Mouse (Mus musculus): ENCODE results near the gene Chd1. TPM values are rescaled to one million over a fixed set of nuclear protein-coding genes. Genes with fewer than 3 reads are reported as not detected.

Gene Chd1
- 10 to 100 TPM; 21.4 to 25.9 TPM for total RNA-seq (2021)
- long read RNA-seq, full-length matches to known transcripts, result 9 of 15 reads
- long read RNA-seq, partial matches to known transcripts, result 4 of 15 reads
- long read RNA-seq, other reads (novel, unspliced or antisense), result 2 of 15 reads

DNA sequence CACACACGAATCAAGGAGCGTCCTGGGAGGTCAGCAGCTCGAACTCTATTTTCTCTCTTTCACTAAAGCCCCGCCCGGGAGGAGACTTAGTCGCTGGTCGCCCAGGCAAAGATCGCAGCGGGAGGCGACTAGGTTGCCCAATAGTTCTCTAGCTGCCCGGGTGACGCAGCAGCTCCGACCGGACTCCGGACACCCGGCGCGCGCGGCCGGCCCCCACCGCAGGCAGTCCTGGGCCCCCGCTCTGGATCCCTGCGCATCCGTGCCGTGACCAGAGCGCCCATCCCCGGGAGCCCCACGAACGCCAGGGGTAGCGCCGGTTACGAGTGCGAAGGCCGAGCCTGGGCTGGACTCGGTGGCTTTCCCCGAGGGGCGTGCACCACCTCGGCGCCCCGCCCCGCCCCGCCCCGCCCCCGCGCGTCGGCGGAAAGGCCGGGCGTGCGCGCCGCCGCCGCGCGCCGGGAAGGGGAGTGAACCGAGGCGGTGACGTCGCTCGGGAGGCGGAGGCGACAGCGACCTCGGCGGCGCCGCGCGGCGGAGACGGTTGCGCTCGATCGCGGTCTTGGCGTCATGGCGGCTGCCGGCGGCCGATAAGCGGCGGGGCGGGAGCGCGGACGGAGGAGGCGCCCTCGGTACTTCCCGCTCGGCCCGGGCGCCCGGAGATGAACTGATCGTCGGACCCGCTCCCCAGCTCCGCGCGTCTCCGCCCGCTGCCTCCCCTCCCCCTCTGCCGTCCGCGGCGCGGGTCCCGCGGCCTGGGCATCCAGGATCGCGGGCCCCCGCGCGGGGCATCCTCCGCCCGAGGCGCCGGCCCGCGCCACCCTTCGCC lies at the start of gene Chd1:
Chd1 (plus strand) TSS at position 493 of the 826 bp plus-strand sequence.
- peak; percentile 73 to 87 for DNase-seq (ENCODE audit: low spot score in 2 of 2)

DNA sequence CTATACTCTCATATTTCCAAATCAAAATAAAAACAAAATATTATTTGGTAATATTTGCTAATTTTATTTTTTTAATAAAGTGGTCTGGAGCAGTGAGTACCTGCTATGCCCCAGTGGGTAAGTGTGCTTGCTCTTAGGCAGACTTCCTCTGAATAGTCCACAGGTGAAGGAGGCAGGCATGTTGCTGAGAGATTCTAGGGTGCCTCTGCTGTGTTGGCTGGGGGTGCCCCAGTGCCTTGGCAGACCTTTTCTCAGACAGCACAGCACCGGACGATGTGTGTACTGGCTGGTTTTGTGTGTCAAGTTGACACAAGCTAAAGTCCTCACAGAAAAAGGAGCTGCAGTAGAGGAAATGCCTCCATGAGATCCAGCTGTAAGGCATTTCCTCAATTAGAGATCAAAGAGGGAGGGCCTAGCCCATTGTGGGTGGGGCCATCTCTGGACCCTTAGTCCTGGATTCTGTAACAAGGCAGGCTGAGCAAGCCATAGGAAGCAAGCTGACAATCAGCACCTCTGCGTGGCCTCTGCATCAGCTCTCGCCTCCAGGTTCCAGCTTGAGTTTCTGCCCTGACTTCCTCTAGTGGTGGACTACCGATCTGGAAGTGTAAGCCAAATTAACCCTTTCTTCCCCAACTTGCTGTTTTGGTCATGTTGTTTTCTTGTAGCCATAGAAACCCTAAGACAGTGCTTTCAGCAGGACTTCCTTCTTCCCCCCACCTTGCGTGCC lies 47.7 kb upstream of the Chd1 start:
- DNase-seq (ENCODE audit: low spot score in 2 of 2), result no peak

DNA sequence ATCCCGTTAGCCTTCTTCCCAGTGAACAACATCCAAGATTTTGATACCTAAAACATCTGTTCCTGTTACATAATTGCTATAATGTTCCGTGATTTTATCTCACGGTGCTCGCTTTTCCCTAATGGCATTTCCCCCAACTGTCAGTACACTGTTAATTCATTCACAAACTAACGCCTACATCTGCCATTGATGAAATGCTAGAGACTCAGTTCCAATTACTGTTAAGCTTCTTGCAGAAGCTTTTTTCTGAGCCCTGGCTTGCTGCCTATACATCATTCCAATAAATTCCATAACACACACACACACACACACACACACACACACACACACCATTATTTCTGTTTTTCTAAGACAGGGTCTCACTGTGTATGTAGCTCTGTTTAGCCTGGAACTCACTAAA lies 31.9 kb upstream of the Chd1 start:
- DNase-seq (ENCODE audit: low spot score in 2 of 2), result peak in 1 of 2 experiments; percentile 12

DNA sequence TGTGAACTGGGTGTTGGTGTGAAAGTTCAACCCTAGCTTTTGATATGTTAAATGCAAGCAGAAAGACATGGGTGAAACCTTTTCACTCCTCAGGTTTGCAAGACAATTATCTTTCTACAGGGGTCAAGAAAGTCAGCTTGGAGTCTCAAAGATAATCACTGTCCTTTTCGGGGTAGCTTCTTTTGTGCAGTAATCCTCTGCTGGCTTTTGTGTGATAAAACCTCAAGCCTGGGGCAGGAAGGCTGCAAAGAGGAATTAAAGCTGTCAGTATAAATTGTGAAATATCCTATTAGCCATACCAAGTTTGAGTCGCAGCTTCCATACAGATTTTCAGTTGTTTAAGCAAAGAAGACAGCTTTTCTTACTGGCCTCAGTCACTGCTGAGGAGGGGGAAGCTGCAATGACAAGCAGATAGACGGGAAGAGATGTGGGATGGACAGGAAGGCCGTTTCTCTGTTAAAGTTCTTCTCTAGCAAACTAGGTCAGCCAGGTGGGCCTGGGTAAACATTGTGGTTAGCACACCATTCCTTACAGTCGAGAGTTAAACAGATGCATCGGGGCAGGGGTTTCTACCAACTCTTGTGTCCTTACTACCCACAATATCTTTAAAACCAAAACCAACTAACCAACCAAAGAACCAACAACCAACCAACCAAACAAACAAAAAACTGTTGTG lies 26.7 kb upstream of the Chd1 start:
- no peak for DNase-seq (ENCODE audit: low spot score in 2 of 2)

DNA sequence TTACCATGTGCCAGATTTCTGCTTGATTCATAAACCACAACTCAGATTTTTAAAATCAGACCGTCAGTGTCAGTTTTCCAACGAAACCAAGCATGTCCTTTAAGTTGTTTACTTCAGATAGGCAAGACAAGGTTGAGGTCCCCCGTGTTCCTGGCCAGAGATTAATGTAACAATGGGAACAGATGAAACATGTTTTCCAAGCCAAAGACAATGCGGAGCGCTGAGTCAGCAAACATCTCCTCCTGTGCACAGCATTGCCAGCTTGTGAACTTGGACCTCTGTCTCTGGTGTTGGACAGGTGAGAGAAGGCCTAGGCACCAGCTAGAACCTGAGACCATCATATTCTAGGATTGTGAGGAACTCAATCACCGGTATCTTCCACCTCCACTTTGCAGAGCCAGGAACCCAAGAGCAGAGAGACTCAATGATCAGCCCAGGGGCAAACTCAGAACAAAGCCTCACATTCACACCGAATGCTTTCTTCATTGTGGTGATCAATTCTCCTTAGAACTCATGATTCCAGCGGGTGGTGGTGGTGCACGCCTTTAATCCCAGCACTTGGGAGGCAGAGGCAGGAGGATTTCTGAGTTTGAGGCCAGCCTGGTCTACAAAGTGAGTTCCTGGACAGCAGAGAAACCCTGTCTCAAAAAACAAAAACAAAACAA lies 24.7 kb upstream of the Chd1 start:
- DNase-seq (ENCODE audit: low spot score in 2 of 2), result no peak

DNA sequence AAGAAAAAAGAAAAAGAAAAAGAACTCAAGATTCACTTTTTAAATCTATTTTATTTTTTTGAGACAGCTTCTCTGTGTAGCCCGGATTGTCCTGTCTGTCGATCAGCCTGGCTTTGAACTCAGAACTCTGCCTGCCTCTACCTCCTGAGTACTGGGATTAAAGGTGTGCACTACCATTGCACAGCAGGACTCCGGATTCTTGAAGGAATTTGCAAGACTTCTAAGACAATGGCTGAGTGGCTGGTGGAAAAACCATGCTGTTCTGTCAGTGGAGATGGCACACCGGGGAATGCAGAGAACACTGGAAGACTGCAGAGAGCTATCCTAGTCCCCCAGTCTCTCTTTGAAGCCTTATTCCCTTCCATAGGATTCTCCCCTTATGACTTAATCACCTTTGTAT lies 24.1 kb upstream of the Chd1 start:
- no peak for DNase-seq (ENCODE audit: low spot score in 2 of 2)

DNA sequence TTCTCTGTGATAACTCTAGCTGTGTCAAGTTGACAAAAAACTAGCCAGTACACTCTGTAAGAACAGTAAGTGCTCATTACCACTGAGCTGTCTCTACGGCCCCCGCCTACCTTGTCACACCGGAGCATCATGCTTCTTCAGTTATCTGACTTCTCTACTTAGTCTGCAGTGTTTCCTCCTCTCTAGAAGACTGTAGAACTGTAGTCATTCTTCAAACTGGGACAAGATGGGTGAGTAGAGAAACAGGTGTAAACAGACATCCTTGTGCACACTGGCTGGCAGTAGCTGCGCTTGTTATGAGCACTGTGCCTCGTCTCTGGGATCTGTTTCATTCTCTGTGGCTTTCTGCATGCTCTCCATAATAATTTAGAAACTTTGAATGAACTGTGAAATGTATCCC lies 18.4 kb upstream of the Chd1 start:
- no peak for DNase-seq (ENCODE audit: low spot score in 2 of 2)

DNA sequence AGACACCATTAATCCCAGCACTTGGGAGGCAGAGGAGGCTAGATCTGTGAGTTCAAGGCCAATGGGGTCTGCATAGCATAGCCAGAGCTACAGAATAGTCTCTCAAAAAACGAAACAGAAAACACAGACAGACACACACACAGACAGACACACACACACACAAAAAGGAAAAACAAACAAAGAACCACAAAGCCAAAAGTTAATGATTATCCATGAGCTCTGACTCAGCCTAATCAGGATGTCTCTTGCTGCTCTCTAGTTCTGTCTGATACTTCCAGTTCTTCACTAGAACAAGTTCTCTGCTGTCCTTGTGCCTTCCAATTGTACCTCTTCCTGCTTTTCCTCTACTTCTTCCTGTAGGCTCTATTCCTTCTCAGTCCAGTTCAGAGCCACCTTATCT lies 14.5 kb upstream of the Chd1 start:
- no peak for DNase-seq (ENCODE audit: low spot score in 2 of 2)

DNA sequence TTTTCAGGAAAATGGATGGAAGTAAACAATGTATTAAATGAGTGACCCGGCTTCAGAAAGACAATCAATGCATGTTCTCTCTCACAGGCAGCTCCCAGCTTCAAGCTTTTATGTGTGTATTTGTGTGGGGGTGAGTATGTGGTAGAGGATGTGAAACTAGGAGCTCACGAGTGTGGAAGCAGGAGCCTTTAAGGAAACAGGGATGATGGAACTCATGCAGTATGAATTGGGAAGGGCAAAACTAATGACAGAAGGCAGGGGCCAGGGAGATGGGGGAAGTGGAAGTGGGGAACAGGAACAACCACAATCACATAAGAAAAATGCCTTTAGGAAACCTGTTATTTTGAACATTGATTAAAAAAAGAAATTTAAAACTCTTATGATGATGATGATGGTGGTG lies 9.2 kb upstream of the Chd1 start:
- no peak for DNase-seq (ENCODE audit: low spot score in 2 of 2)

DNA sequence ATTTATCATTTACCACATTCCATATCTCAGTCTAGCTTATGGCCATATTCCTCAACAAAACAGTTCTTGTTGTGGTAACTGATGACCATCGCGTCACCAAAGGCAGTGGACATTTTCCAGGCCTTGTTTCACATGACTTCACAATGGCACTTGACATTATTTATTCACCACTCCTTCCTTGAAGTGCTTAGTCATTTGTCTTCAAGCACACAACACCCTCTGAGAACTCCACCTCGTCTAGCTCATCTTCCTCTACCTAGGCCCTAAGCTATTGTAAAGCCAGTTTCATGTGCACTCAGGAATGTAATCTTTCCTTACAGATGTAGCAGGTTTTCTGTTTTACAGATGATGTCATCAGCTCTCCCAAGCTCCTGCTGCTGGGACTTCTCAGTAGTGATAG lies 5.8 kb upstream of the Chd1 start:
- no peak for DNase-seq (ENCODE audit: low spot score in 2 of 2)

DNA sequence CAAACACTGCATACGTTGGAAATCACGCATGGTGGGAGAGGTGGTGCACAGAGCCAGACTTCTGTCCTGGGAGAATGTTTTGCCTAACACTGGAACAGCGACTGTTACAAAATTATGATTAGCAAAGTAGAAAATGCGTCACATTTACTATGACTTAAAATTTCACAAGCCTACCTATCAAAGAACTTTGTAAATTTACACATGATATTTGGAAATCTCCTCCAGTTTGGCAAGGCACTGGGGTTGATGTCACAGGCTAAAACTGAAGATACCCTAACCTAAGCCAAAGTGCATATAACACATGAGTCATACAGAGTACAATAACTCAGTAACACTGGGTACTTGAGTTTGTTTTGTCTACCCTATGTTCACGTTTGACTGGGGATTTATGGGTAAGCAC lies 3.3 kb upstream of the Chd1 start:
- no peak for DNase-seq (ENCODE audit: low spot score in 2 of 2)

DNA sequence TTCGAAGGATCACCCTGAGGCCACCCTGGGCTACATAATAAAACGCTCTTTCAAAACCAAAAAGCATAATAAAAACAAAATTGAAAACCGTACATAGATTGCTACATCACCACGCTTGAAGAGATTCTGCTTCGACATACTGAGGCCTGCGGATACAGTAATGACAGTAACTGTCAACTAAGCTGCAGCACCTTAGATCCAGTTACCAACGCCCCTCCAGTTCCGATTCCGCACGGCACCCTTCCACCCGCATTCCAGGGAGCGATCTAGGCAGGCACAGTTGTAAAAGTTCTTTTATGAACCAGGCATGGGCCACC lies 651 bp upstream of the Chd1 start:
- DNase-seq (ENCODE audit: low spot score in 2 of 2), result no peak

DNA sequence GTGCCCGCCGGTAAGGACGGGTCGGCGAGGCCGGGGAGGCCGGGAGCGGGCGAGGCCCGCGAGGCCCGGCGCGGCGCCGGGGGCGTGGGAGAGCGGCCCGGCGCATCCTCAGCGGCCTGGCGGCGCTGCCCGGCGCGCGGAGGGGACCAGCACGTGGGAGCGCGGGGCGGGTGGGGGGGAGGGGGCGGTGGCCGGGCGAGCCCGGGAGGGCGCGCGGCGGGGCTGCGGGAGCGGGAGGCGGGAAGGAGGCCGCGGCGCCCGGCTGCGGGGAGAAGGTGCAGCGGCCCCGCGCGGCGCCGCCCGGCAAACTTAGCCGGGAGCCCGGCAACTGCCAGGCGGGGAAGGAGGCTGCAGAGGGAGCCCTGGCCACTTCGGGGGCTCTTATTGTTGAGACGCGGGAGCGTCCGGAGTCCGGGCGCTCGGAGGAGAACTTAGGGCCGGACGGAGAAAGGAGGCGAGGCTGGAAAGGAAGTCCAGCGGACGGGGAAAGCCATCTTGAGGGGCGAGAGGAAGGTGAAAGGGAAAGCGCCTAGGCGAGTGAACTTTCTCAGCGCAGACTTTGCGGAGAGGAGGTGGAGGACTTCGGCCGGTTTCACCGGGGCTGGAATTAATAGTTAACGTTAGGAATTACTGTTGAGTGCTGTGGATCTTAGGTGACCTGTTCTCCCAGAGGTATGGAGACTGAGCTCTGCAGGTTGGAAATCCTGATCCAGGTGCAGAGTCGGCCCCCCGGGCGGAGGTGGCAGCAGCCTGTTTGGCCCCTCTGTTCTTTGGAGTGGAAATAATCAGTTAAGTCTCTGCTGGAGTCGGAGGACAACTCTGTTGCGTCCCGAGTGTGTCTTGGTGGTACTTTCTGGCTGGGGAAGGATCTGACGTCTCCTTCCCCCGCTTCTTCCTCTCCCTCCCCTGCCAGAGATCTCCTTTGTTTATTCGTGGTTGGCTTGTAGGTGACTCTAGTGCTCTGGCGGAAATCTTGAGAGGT lies 827 bp downstream of the Chd1 start:
- peak; percentile 5 to 28 for DNase-seq (ENCODE audit: low spot score in 2 of 2)

DNA sequence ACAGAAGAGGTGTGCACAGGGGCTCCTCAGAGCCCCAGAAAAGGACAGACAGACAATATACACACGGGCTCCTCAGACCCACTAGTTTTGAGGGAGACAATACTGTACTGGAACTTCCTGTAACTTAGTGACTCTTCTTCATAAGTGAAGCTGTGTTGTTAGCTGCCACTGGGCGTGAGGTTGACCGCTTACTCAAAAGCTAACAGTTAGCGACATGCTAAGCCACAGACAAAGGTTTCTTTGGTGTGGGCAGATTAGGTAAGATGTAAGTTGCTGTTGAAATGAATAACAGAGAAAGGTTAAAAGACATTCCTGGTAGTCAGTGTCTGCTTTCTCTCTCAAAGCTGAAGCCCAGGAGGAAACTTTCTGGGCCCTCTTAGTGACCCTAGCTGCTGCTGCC lies 9.7 kb downstream of the Chd1 start:
- no peak for DNase-seq (ENCODE audit: low spot score in 2 of 2)

DNA sequence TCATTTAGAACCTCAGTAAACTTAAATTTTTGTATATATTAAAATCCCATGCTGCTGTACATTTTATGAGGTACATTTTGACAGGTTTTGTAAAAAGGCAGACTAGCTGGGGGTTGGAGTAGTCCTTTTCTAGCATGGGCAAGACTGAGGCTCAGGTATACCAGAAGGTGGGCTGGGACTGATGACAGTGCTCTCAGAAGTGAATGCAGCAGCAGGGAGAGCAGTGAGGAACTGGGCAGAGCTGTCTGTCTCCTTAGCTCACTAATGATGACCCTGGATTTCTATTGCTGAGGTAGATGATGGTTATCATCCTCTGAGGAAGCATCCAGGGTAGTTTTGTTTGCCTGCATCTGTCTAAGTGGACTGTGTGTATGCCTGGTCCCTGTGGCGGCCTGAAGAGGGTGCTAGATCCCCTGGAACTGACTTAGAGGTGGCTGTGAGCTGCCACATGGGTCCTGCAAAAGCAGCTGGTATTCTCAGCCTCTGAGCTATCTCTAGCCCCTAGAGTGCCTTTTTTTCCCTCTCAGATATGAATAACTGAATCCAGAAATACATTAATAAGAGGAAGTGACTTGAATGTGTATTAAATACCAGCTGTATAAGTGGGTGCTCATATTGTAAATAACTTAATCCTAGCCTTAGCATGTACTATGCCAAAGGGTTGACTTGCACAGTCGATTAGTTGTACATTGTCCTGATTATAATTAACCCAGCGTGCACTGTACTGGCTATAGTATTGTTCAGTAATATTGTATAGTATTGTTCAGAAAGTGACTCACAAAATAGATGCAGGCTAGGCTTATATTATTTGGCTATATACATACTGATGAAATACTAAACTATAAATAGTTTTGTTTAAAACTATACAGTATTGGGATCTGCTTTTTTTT lies 10.5 kb downstream of the Chd1 start:
- peak in 1 of 2 experiments; percentile 33 for DNase-seq (ENCODE audit: low spot score in 2 of 2)

DNA sequence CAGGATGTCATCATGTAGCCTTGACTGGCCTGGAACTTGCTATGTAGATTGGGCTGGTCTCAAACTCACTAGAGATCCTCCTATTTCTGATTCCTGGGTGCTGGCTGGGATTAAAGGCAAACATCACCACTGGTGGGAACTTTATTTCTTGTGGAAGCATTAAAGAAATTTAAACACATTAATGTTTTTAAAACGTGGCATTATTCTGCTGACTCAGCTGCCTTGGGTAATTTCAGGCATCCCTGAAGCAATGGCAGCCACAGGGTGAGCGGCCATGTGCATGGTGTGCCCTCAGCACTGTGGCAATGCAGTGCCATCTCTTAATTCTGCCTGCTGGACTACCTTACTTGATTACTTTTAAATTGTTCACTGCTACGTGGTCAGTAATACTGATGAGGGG lies 11.2 kb downstream of the Chd1 start:
- no peak for DNase-seq (ENCODE audit: low spot score in 2 of 2)

DNA sequence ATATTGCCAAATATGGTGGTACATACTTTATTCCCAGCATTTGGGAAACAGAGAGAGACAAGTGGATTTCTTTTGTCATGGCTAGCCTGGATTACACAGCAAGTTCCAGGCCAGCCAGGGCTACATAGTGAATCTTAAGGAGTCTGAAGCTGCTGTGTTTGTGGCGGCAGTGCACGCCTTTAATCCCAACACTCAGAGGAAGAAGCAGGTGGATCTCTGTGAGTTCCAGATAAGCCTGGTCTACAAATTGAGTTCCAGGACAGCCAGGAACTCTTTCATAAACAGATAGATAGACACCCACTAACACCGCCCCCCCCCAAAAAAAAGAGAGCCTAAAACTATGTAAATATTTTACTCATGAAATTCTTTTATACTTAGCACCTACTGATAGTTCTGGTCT lies 16.1 kb downstream of the Chd1 start:
- DNase-seq (ENCODE audit: low spot score in 2 of 2), result no peak

DNA sequence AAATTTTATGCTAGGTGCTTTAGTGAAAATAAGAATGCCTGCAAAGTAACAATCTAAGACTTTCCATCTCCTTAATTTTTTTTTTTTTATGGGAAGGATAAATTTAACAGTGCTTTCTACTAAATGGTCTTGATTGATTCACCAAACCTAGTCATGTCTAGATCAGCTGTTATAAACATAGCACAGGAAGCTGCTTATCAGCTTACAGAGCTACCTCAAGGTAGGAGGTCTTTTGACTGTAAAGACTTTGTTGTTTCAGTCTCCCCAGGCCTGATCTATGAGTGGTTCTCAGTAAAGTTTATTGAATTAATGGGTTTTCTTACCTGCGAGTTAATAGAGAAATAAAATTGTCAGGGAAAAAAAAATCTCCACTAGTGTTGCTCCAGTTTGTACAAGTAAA lies 18.5 kb downstream of the Chd1 start:
- DNase-seq (ENCODE audit: low spot score in 2 of 2), result no peak

DNA sequence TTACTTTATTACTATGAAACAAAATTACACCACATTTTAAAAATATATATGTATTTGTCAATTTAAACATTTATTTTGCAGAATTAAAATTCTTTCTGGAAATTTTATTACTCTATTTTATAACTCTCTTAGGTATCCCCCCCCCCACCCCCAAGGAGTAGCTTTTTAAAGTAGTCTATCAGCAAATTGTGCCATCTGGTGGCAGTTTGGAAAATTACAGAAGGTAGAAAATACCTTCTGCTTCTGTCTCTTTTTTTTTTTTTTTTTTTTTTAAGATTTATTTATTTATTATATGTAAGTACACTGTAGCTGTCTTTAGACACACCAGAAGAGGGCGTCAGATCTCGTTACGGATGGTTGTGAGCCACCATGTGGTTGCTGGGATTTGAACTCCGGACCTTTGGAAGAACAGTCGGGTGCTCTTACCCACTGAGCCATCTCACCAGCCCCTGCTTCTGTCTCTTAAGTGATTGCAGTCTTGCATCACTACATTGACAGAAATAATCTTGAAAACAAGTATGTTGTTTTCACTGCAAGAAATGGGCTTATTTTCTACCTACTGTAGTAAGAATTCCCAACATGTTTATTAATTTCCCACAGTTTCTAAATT lies 19.2 kb downstream of the Chd1 start:
- peak in 1 of 2 experiments; percentile 45 for DNase-seq (ENCODE audit: low spot score in 2 of 2)
